In the genomic region with DNA sequence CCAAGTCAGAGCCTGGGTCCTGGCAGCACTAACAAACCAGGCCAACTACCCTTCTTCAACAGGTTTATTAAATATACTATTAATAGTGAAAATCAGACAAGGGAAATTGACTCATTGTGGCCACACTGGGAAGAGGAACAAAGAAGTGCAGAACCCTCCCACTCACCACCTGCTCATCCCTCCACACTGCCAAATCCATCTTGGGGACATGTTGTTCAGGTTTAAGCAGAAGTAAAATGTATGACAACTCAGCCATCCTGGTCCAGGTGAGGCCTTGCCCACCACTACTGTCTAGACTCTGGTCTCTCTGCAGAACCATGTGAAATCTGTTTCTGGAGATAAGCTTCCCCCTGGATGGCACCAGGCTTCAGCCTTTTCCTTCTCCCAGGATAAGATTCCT, we compare ENCODE assay signal across 16 mouse cellular contexts. TPM values are rescaled to one million over a fixed set of nuclear protein-coding genes. Genes with fewer than 3 reads are reported as not detected.
A peak's percentile ranks its signal among the peaks of the same experiment; 100 is the strongest.
DNase-seq lines count a peak whose midpoint lies in the region; ATAC-seq and TF ChIP-seq lines count a peak whose summit lies in the region.
"Had no signal": no experiment of that assay in that cellular context is flagged by ENCODE, and none has a peak within 500 bp of the region (broad histone marks: within the 10 kb centered on the region; RNA-seq: fewer than 3 reads in every experiment).

No protein-coding gene starts in this region.

- intact Hi-C loops in heart, postnatal 14 days (cut with DNase I), result no loop called here

- H3K36me3 ChIP-seq in heart, embryonic 13.5 days, result no peaks in the 10 kb centered on the region
- no peaks in the 10 kb centered on the region for H3K36me3 ChIP-seq in C2C12 (ENCODE audit: control insufficient read depth, insufficient read depth)
- no peaks in the 10 kb centered on the region for H3K36me3 ChIP-seq in liver, embryonic 16.5 days (ENCODE audit: control insufficient read depth, insufficient read depth)
- no peaks in the 10 kb centered on the region for H3K36me3 ChIP-seq in forebrain, embryonic 16.5 days (ENCODE audit: control insufficient read depth, insufficient read depth)

- no peak for DNase-seq in heart, postnatal 14 days
- DNase-seq in spleen, postnatal 36 days (ENCODE audit: low spot score in 2 of 2), result no peak
- no peak for DNase-seq in lung, adult 2 months
- DNase-seq: adrenal gland, adult 8-10 months; embryo, embryonic 11 days; forebrain, postnatal 0 days; kidney, adult 8-10 months; lung, postnatal 4 days; right cerebral cortex, postnatal 25 days; thymus, postnatal 4 days had no signal

- peaks cover 28% of the 10 kb centered on the region for H3K4me1 ChIP-seq in heart, embryonic 13.5 days
- H3K4me1 ChIP-seq in liver, embryonic 16.5 days (ENCODE audit: control insufficient read depth, low read depth, low read length), result peaks cover 31% of the 10 kb centered on the region
- no peaks in the 10 kb centered on the region; the same call in none of the 2 replicates for H3K4me1 ChIP-seq in lung, adult 2 months (ENCODE audit: control insufficient read depth, insufficient read depth, low read length)
- no peaks in the 10 kb centered on the region for H3K4me1 ChIP-seq in forebrain, embryonic 16.5 days (replicated peaks; ENCODE audit: control insufficient read depth, insufficient read depth, low read length)

- no peak for TF ChIP-seq POLR2A in lung, adult 2 months (IDR thresholded peaks at IDR 0.05; ENCODE audit: borderline replicate concordance, extremely low read depth, low read depth, low read length)

- no peak for TF ChIP-seq CTCF in C2C12 (IDR thresholded peaks at IDR 0.05; ENCODE audit: control insufficient read depth, insufficient read depth, insufficient read length)
- no peak for TF ChIP-seq CTCF in lung, adult 2 months (IDR thresholded peaks at IDR 0.05; ENCODE audit: insufficient read depth, low read length)

- ATAC-seq in heart, embryonic 13.5 days (ENCODE audit: extremely low read depth, insufficient number of reproducible peaks, low FRiP score, low TSS enrichment), result no peak
- ATAC-seq in common myeloid progenitor, adult 5-6 weeks (replicated peaks; ENCODE audit: low read depth, poor library complexity, severe bottlenecking), result peak; percentile 15; the same call in 1 of the 2 replicates
- no peak for ATAC-seq in liver, embryonic 16.5 days (ENCODE audit: low read depth)
- ATAC-seq in forebrain, embryonic 16.5 days, result no peak
- ATAC-seq: forebrain, postnatal 0 days; hindbrain, embryonic 16.5 days had no signal

- no peaks in the 10 kb centered on the region for H3K79me2 ChIP-seq in C2C12 (ENCODE audit: control insufficient read depth, insufficient read depth)

- no peaks in the 10 kb centered on the region for H3K79me3 ChIP-seq in C2C12 (ENCODE audit: low read depth)

- H3K9me3 ChIP-seq in heart, embryonic 13.5 days, result no peaks in the 10 kb centered on the region
- no peaks in the 10 kb centered on the region for H3K9me3 ChIP-seq in liver, embryonic 16.5 days (replicated peaks; ENCODE audit: control insufficient read depth, low read length)
- H3K9me3 ChIP-seq in forebrain, embryonic 16.5 days (ENCODE audit: control insufficient read depth, low read length), result no peaks in the 10 kb centered on the region

- H3K9ac ChIP-seq in heart, embryonic 13.5 days, result no peak overlapping the region
- 0 out of 2 replicates have a peak overlapping the region, but pooled peaks have one; percentile 21 for H3K9ac ChIP-seq in liver, embryonic 16.5 days (ENCODE audit: low read depth, low read length)
- H3K9ac ChIP-seq in forebrain, embryonic 16.5 days (replicated peaks; ENCODE audit: low read depth, low read length), result no peak overlapping the region
- H3K9ac ChIP-seq: forebrain, postnatal 0 days had no signal

- no peaks in the 10 kb centered on the region for H3K27me3 ChIP-seq in heart, embryonic 13.5 days (replicated peaks)
- no peaks in the 10 kb centered on the region for H3K27me3 ChIP-seq in C2C12 (ENCODE audit: control insufficient read depth, insufficient read depth, insufficient read length)
- H3K27me3 ChIP-seq in liver, embryonic 16.5 days (ENCODE audit: control insufficient read depth, insufficient read depth, low read depth, low read length), result no peaks in the 10 kb centered on the region
- no peaks in the 10 kb centered on the region for H3K27me3 ChIP-seq in forebrain, embryonic 16.5 days (replicated peaks; ENCODE audit: control insufficient read depth, insufficient read depth, low read length)

- H3ac ChIP-seq in C2C12 (ENCODE audit: control insufficient read depth, insufficient read length, low read depth), result no peak overlapping the region

- H3K4me2 ChIP-seq in heart, embryonic 13.5 days, result no peak overlapping the region
- H3K4me2 ChIP-seq in liver, embryonic 16.5 days (ENCODE audit: low read depth, low read length), result no peak overlapping the region
- H3K4me2 ChIP-seq in forebrain, embryonic 16.5 days (ENCODE audit: low read length), result no peak overlapping the region

- peak overlapping the region; percentile 28; the same call in 1 of the 2 replicates for H3K27ac ChIP-seq in heart, embryonic 13.5 days (replicated peaks)
- H3K27ac ChIP-seq in liver, embryonic 16.5 days (ENCODE audit: low read length), result peak overlapping the region; percentile 70
- H3K27ac ChIP-seq in forebrain, embryonic 16.5 days (ENCODE audit: low read length), result no peak overlapping the region

- H3K4me3 ChIP-seq in heart, embryonic 13.5 days, result no peak overlapping the region
- H3K4me3 ChIP-seq in C2C12 (ENCODE audit: insufficient read depth, poor library complexity, severe bottlenecking), result no peak overlapping the region
- no peak overlapping the region for H3K4me3 ChIP-seq in liver, embryonic 16.5 days (ENCODE audit: low read depth, low read length)
- H3K4me3 ChIP-seq in lung, adult 2 months (replicated peaks; ENCODE audit: extremely low read depth, low read depth, low read length), result no peak overlapping the region
- H3K4me3 ChIP-seq in forebrain, embryonic 16.5 days (replicated peaks; ENCODE audit: low read length), result no peak overlapping the region

TF ChIP-seq in C2C12, 6 proteins besides CTCF, POLR2A, EP300 and RAD21:
- TF ChIP-seq MYOD1 (IDR thresholded peaks at IDR 0.05; ENCODE audit: control insufficient read depth, insufficient read length, low read depth), result peak; percentile 23
- TF ChIP-seq CEBPB (IDR thresholded peaks at IDR 0.05; ENCODE audit: low read depth), result no peak
- TF ChIP-seq USF1 (IDR thresholded peaks at IDR 0.05; ENCODE audit: low read depth), result no peak
- TF ChIP-seq MAX (IDR thresholded peaks at IDR 0.05), result no peak

RNA-seq across cellular contexts. Expression of gene Fads1, which starts 10.8 kb away (rescaled TPM):
- polyA plus RNA-seq in heart, embryonic 13.5 days (2015; fragmentation: Nextera tagmentation; extraction: Ambion mirVana), result 54.8 and 58.9 TPM in 2 replicates
- 10 to 100 TPM; 23.4 to 23.5 TPM for total RNA-seq in heart, postnatal 14 days (2021)
- polyA plus RNA-seq in C2C12 (2012; fragmentation: generic; extraction: Trizol), result 62.3 TPM
- 20.5 and 32.9 TPM in 2 replicates for total RNA-seq in common myeloid progenitor, adult 5-6 weeks (2017)
- polyA plus RNA-seq in liver, embryonic 16.5 days (2015; fragmentation: Nextera tagmentation; extraction: Ambion mirVana), result 79.4 and 92.4 TPM in 2 replicates
- 80.2 and 117 TPM in 2 replicates for polyA plus RNA-seq in lung, adult 2 months (2012; rRNA removed)
- 171 and 179 TPM in 2 replicates for polyA plus RNA-seq in forebrain, embryonic 16.5 days (2015; fragmentation: Nextera tagmentation; extraction: Ambion mirVana)

RNA-seq across cellular contexts. Expression of gene Tmem258, which starts 32.0 kb away (rescaled TPM):
- 399 and 448 TPM in 2 replicates for polyA plus RNA-seq in heart, embryonic 13.5 days (2015; fragmentation: Nextera tagmentation; extraction: Ambion mirVana)
- 100 to 1,000 TPM; 149 to 153 TPM for total RNA-seq in heart, postnatal 14 days (2021)
- 339 TPM for polyA plus RNA-seq in C2C12 (2012; fragmentation: generic; extraction: Trizol)
- total RNA-seq in common myeloid progenitor, adult 5-6 weeks (2017), result 171 and 202 TPM in 2 replicates
- 277 and 304 TPM in 2 replicates for polyA plus RNA-seq in liver, embryonic 16.5 days (2015; fragmentation: Nextera tagmentation; extraction: Ambion mirVana)
- polyA plus RNA-seq in lung, adult 2 months (2012; rRNA removed), result 70.0 and 74.4 TPM in 2 replicates
- 324 and 352 TPM in 2 replicates for polyA plus RNA-seq in forebrain, embryonic 16.5 days (2015; fragmentation: Nextera tagmentation; extraction: Ambion mirVana)

RNA-seq across cellular contexts. Expression of gene Fen1, which starts 32.1 kb away (rescaled TPM):
- polyA plus RNA-seq in heart, embryonic 13.5 days (2015; fragmentation: Nextera tagmentation; extraction: Ambion mirVana), result 49.0 and 56.8 TPM in 2 replicates
- 1 to 10 TPM; 5.4 to 8.1 TPM for total RNA-seq in heart, postnatal 14 days (2021)
- polyA plus RNA-seq in C2C12 (2012; fragmentation: generic; extraction: Trizol), result 83.7 TPM
- total RNA-seq in common myeloid progenitor, adult 5-6 weeks (2017), result 113 and 118 TPM in 2 replicates
- polyA plus RNA-seq in liver, embryonic 16.5 days (2015; fragmentation: Nextera tagmentation; extraction: Ambion mirVana), result 114 and 125 TPM in 2 replicates
- polyA plus RNA-seq in lung, adult 2 months (2012; rRNA removed), result 4.8 and 6.6 TPM in 2 replicates
- polyA plus RNA-seq in forebrain, embryonic 16.5 days (2015; fragmentation: Nextera tagmentation; extraction: Ambion mirVana), result 47.4 and 48.9 TPM in 2 replicates
